Comparison of ENCODE assay signal across 7 mouse cellular contexts in the genomic region with DNA sequence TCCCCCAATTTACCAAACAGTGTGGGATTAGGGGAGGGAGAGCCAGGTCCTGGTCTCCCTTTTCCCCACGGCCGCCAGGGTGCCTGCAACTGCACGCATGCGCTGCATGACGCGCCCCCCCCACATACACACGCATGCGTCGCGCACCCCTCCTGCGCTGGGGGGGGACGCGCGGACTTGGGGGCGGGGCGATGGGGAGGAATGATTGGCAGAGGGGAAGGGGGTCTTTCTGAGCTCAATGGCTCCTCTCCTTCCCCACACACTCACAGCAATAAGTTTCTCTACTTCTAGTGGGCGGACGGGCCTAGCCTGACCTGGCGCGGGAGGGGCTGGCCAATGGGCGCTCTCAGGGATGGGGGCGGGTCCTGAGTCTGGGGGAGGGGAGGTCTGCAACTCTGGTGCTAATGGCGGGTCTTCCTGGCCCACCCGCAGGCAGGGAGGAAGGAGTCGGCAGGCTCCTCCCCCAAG. TPM values are rescaled to one million over a fixed set of nuclear protein-coding genes. Genes with fewer than 3 reads are reported as not detected.
DNase-seq lines count a peak whose midpoint lies in the region; ATAC-seq and TF ChIP-seq lines count a peak whose summit lies in the region.

No protein-coding gene starts in this region.

- H3K4me3 ChIP-seq in cortical plate, adult 2 months (ENCODE audit: insufficient read depth, low read length) = no peak overlapping the region
- H3K4me3 ChIP-seq in hindbrain, embryonic 15.5 days = peak overlapping the region; percentile 31
- peak overlapping the region; percentile 33; the same call in 1 of the 2 replicates for H3K4me3 ChIP-seq in liver, postnatal 0 days (ENCODE audit: low read depth, low read length)

- no peak for TF ChIP-seq CTCF in cortical plate, adult 2 months (IDR thresholded peaks at IDR 0.05; ENCODE audit: extremely low read depth, insufficient read depth, low read length)
- no peak for TF ChIP-seq CTCF in liver, postnatal 0 days (IDR thresholded peaks at IDR 0.05; ENCODE audit: low read depth)

- peak; percentile 31; the same call in 1 of the 2 replicates for TF ChIP-seq POLR2A in cortical plate, adult 2 months (IDR thresholded peaks at IDR 0.05; ENCODE audit: extremely low read depth, insufficient read depth, low read length)

- peak; percentile 31 to 43 for DNase-seq in right cerebral cortex, adult 2 months (ENCODE audit: low spot score in 2 of 2)
- no peak for DNase-seq in right cerebral cortex, postnatal 36 days (ENCODE audit: low spot score in 2 of 2)
- DNase-seq in liver, postnatal 0 days = peak; percentile 41
- peak; percentile 74 for DNase-seq in yolk sac, embryonic 10.5 days (ENCODE audit: low spot score)
- no peak for DNase-seq in testis, postnatal 10 days (ENCODE audit: low spot score)

- no peaks in the 10 kb centered on the region for H3K4me1 ChIP-seq in cortical plate, adult 2 months (ENCODE audit: control insufficient read depth, insufficient read depth, low read length)
- H3K4me1 ChIP-seq in hindbrain, embryonic 15.5 days (replicated peaks) = peaks cover 24% of the 10 kb centered on the region
- H3K4me1 ChIP-seq in liver, postnatal 0 days (ENCODE audit: insufficient read depth) = peaks cover 4% of the 10 kb centered on the region; the same call in 1 of the 2 replicates

- H3K9ac ChIP-seq in hindbrain, embryonic 15.5 days = no peak overlapping the region
- H3K9ac ChIP-seq in liver, postnatal 0 days (replicated peaks) = no peak overlapping the region; the same call in 1 of the 2 replicates

- ATAC-seq in hindbrain, embryonic 15.5 days (ENCODE audit: low FRiP score, low read depth) = peak; percentile 49
- peak; percentile 67 for ATAC-seq in liver, postnatal 0 days

- no peak for TF ChIP-seq EP300 in liver, postnatal 0 days (IDR thresholded peaks at IDR 0.05; ENCODE audit: low read depth)

- H3K36me3 ChIP-seq in hindbrain, embryonic 15.5 days = no peaks in the 10 kb centered on the region
- H3K36me3 ChIP-seq in liver, postnatal 0 days (replicated peaks; ENCODE audit: insufficient read depth, low read length) = no peaks in the 10 kb centered on the region

- H3K27me3 ChIP-seq in hindbrain, embryonic 15.5 days = peaks cover 40% of the 10 kb centered on the region
- H3K27me3 ChIP-seq in liver, postnatal 0 days (ENCODE audit: insufficient read depth, low read length) = peaks cover 58% of the 10 kb centered on the region

- H3K9me3 ChIP-seq in hindbrain, embryonic 15.5 days = 0 out of 2 replicates have a peak, but pooled peaks cover 7% of the 10 kb centered on the region
- H3K9me3 ChIP-seq in liver, postnatal 0 days (ENCODE audit: low read length) = no peaks in the 10 kb centered on the region

- peak overlapping the region; percentile 58 for H3K4me2 ChIP-seq in hindbrain, embryonic 15.5 days
- peak overlapping the region; percentile 58 for H3K4me2 ChIP-seq in liver, postnatal 0 days (ENCODE audit: low read depth, low read length)

- under 1% methylated on average over 20 of the region's 25 CpGs for WGBS in hindbrain, embryonic 15.5 days
- WGBS in liver, postnatal 0 days (ENCODE audit: insufficient replicate concordance) = 4% methylated on average over 19 of the region's 25 CpGs

- no peak overlapping the region for H3K27ac ChIP-seq in cortical plate, adult 2 months (ENCODE audit: insufficient read depth, low read length)
- no peak overlapping the region for H3K27ac ChIP-seq in hindbrain, embryonic 15.5 days (replicated peaks)
- no peak overlapping the region for H3K27ac ChIP-seq in liver, postnatal 0 days (ENCODE audit: low read depth)

RNA-seq across cellular contexts. Expression of gene Kcnc3, which starts 13.7 kb away (rescaled TPM):
- 54.9 and 62.0 TPM in 2 replicates for polyA plus RNA-seq in cortical plate, adult 2 months (2012; rRNA removed)
- polyA plus RNA-seq in hindbrain, embryonic 15.5 days (2015; fragmentation: Nextera tagmentation; extraction: Ambion mirVana) = 6.7 and 6.8 TPM in 2 replicates
- polyA plus RNA-seq in liver, postnatal 0 days (2015; fragmentation: Nextera tagmentation; extraction: Ambion mirVana) = 0.13 and 0.20 TPM in 2 replicates

RNA-seq across cellular contexts. Expression of gene Napsa, which starts 32.0 kb away (rescaled TPM):
- polyA plus RNA-seq in cortical plate, adult 2 months (2012; rRNA removed) = 0.26 and 0.61 TPM in 2 replicates
- polyA plus RNA-seq in hindbrain, embryonic 15.5 days (2015; fragmentation: Nextera tagmentation; extraction: Ambion mirVana) = 2.1 and 2.2 TPM in 2 replicates
- 17.0 and 17.8 TPM in 2 replicates for polyA plus RNA-seq in liver, postnatal 0 days (2015; fragmentation: Nextera tagmentation; extraction: Ambion mirVana)

RNA-seq across cellular contexts. Expression of gene Nr1h2, which starts 50.4 kb away (rescaled TPM):
- polyA plus RNA-seq in cortical plate, adult 2 months (2012; rRNA removed) = 89.5 and 89.6 TPM in 2 replicates
- 60.3 and 70.4 TPM in 2 replicates for polyA plus RNA-seq in hindbrain, embryonic 15.5 days (2015; fragmentation: Nextera tagmentation; extraction: Ambion mirVana)
- 33.6 and 33.9 TPM in 2 replicates for polyA plus RNA-seq in liver, postnatal 0 days (2015; fragmentation: Nextera tagmentation; extraction: Ambion mirVana)

RNA-seq across cellular contexts. Expression of gene Pold1, which starts 55.5 kb away (rescaled TPM):
- polyA plus RNA-seq in cortical plate, adult 2 months (2012; rRNA removed) = 11.1 and 11.6 TPM in 2 replicates
- 27.5 and 29.4 TPM in 2 replicates for polyA plus RNA-seq in hindbrain, embryonic 15.5 days (2015; fragmentation: Nextera tagmentation; extraction: Ambion mirVana)
- polyA plus RNA-seq in liver, postnatal 0 days (2015; fragmentation: Nextera tagmentation; extraction: Ambion mirVana) = 18.9 and 25.1 TPM in 2 replicates

Comparison
In these comparisons a context has a peak if more than half of its experiments do, and no peak if none do; other contexts are left out.
1. DNase-seq: peak in right cerebral cortex, adult 2 months (2 of 2), liver, postnatal 0 days (single experiment) and yolk sac, embryonic 10.5 days (single experiment); none in right cerebral cortex, postnatal 36 days (0 of 2) and testis, postnatal 10 days (single experiment).